Mouse (Mus musculus): ENCODE data around the gene Pnliprp2.

Gene Pnliprp2

GRCm38 (mm10) chr19:58759423-58759822 lies at the start of gene Pnliprp2:
TSS of gene Pnliprp2 (plus strand) at chr19:58759719.
- CTCF ChIA-PET: interaction anchor here in 1 of 4 experiments (0.6 kb wide), 1 partner anchor 153 kb away, joined by 3 read pairs; no protein-coding TSS in a partner anchor

GRCm38 (mm10) chr19:58717925-58718324 lies 41.6 kb upstream of the Pnliprp2 start:
- ChIA-PET CTCF (no interaction called here), POLR2A (interaction anchor here in 1 of 4 experiments (1.0 kb wide), 1 partner anchor 14 kb away, joined by 3 read pairs; no protein-coding TSS in a partner anchor)

More at GRCm38 (mm10) chr19:58759423-58759822, at the start of gene Pnliprp2:
- POLR2A ChIA-PET: no interaction called here

GRCm38 (mm10) chr19:58720439-58720838 lies 39.1 kb upstream of the Pnliprp2 start:
- ChIA-PET POLR2A (no interaction called here), CTCF (no interaction called here)

- CTCF ChIA-PET: no interaction called here
- POLR2A ChIA-PET: no interaction called here
Observed at GRCm38 (mm10) chr19:58726551-58726950, 33.0 kb upstream of the Pnliprp2 start.

DNA sequence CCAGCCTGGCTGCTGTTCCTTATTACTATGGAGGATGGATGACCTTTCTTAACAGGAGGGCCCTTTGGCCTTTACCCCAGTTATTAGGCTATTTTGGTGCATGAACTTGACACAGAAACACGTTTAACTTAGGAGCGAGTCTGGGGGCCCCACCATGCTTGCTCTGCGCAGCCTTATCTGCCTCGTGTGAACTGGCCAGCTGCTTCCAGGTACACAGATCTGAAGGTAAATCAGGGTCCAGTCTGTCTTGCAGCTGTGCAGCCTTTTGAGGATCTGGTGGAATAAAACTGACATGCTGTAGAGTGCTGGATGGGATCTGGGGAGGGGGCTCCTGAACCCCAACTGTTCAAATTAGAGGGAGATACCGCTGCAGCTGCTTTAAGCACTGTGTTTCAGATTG lies 31.8 kb upstream of the Pnliprp2 start:
- CTCF ChIA-PET: interaction anchor here in 1 of 4 experiments (0.5 kb wide), 1 partner anchor 734 kb away, joined by 3 read pairs; no protein-coding TSS in a partner anchor
- POLR2A ChIA-PET: no interaction called here

DNA sequence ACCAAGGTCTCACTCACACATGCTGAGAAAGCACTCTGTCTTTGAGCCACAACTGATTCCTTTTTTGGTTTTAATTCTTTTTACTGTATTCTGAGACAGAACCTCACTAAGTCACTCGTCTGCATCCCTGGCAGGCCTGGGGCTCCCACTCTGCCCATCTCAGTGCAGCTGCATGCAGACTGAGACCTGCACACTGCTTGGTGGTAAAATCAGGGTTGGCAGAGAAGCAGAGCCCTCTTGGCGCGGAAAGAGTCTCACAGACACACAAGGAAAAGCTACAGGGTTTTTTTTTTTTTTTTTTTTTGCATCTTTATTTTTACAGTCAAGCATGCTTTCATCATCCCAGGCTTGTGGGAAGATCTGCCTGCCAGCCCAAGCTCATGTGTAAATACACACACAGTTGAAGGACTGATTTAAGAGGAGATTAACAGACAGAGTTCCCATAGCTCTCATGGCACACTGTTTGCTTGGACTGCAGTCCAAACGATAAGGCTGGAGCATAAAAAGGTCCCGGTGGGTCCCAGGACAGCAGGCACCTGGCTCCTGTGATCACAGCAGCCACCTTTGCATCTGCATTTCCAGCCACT lies 31.0 kb upstream of the Pnliprp2 start, which contains the start of gene Pnliprp1:
Gene Pnliprp1, plus strand, starts transcription at position 443 of the 587 bp plus-strand sequence.
- CTCF ChIA-PET: no interaction called here
- POLR2A ChIA-PET: no interaction called here

DNA sequence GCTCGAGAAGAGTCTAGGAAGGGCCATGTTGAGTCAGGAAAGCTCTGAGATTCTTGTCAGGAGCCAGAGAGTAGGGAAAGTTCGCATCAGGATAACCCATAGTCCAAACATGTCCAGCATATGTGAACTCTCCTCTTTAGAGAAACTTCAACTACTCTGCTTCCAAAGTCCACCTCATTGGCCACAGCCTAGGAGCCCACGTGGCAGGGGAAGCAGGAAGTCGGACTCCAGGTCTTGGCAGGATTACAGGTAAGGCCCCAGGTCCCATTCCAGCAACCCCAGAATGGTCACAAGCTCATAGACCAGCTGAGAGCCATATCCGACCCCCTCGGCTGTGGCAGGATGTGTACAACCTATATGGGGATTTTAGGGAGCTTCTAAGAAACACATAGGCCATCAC lies 26.3 kb upstream of the Pnliprp2 start:
- POLR2A ChIA-PET: no interaction called here
- CTCF ChIA-PET: interaction anchor here in 1 of 4 experiments (0.5 kb wide), 1 partner anchor 181 kb away, joined by 4 read pairs; no protein-coding TSS in a partner anchor

GRCm38 (mm10) chr19:58738111-58738510 lies 21.4 kb upstream of the Pnliprp2 start:
- ChIA-PET CTCF (no interaction called here), POLR2A (no interaction called here)

DNA sequence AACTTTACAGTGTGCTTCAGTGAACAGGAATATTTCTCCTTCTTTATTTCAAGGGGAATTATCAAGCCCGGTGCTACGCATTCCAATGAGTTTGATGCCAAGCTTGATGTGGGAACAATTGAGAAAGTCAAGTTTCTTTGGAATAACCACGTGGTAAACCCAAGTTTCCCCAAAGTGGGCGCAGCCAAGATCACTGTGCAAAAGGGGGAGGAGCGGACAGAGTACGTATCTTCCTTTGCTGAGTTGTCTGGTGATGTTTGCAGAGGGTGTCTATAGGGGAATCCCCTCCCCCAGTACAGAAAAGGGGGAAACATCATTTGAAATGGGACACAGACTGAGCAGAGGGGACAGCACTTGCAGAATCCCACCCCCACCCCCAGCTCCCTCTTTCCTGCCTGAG lies 18.5 kb upstream of the Pnliprp2 start:
- ChIA-PET POLR2A (no interaction called here), CTCF (no interaction called here)

DNA sequence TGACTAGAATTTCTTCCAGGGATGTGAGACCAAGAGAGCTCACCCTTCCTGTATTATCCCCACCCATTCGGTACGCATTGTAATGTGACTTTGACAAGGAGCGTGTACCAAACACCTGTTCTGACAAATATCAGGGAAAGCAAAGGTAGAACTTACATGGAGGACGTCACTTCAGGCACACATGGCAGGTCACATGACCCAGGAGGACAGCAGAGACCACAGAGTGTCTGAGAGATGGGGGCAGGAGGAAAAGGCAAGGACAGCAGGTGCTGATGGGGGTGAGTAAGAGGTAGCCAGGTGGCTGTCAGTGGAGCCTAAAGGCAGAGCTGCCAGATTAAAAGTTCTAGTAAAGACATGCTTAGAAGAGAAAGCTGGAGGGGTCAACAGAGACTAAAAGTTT lies 16.8 kb upstream of the Pnliprp2 start:
- CTCF ChIA-PET: interaction anchor here in 1 of 4 experiments (0.8 kb wide), 1 partner anchor 22 kb away, joined by 4 read pairs; no protein-coding TSS in a partner anchor
- POLR2A ChIA-PET: no interaction called here

GRCm38 (mm10) chr19:58743736-58744135 lies 15.8 kb upstream of the Pnliprp2 start:
- POLR2A ChIA-PET: no interaction called here

DNA sequence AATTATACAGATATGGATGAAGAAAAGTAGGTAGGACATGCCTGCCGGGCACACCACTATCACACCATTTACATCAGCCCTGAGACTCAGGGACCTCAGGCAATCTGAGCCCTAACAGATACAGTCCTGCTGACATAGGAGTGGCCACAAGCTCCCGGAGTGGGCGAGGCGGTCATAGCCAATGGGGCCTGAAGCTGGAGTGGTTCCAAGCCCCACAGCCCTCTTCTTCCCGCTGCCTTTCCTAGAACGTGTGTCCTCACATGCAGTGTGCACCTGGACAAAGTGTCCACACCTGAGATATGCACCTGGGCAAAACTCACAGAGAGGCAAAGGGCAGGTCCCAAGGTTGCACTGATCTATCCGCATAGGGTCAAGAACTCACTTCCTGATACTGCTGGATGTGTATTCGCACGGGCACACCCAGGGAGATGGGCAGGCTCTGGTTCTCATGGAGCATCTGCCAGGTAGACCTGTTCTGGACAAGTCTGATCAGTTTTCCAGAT lies 12.0 kb upstream of the Pnliprp2 start:
- CTCF ChIA-PET: no interaction called here
- POLR2A ChIA-PET: interaction anchor here in 1 of 4 experiments (0.7 kb wide), 1 partner anchor 472 kb away, joined by 3 read pairs; no protein-coding TSS in a partner anchor

More at GRCm38 (mm10) chr19:58743736-58744135, 15.8 kb upstream of the Pnliprp2 start:
- CTCF ChIA-PET: interaction anchor here in 1 of 4 experiments (0.6 kb wide), 1 partner anchor 263 kb away, joined by 16 read pairs; no protein-coding TSS in a partner anchor

DNA sequence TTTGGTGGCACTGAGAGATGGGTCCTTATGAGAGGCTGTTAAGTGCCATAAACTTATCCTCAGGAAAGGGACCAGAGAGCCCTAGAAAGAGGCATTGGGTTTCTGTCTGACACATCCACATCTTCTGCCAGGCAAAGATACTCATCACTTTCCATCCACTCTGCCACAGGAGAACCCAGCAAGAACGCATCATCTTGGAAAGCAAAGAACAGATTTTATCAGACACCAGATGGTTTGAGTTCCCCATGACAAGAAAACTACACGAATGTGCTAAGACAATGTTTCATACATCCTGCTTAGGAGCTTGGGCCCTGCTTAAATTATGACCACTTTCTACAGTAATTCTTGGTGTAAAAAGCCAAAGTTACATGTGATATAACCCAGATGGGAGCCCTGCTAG lies 8.7 kb upstream of the Pnliprp2 start:
- POLR2A ChIA-PET: no interaction called here
- CTCF ChIA-PET: no interaction called here

- POLR2A ChIA-PET: no interaction called here
- CTCF ChIA-PET: interaction anchor here in 2 of 4 experiments (0.7 to 1.1 kb wide), 2 partner anchors 11 to 488 kb away, joined by 3 to 5 read pairs; no protein-coding TSS in a partner anchor
Observed at GRCm38 (mm10) chr19:58751504-58751903, 8.0 kb upstream of the Pnliprp2 start.

DNA sequence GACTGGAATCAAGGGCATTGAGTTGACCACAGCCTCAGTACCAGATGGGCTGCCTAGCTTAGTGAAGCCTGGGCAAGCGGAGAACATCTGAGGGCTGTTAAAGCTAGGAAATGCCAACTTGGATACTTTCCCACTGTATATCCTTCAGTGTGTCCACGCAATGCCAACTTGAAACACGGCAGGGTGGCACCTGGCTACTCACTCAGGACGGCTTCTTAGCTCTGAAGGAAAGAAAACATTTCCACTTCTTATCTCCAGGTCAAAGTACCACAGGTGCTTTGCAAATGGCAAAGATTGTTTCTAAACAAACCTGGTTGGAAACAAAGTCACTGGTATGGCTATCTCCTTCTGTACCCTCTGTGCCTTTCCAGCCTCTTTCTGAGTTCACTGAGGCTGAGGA lies 648 bp upstream of the Pnliprp2 start:
- ChIA-PET POLR2A (no interaction called here), CTCF (no interaction called here)

- ChIA-PET POLR2A (interaction anchor here in 2 of 4 experiments (0.6 to 1.7 kb wide), 3 partner anchors 12 to 181 kb away, joined by 3 to 8 read pairs (median 3); partner anchors contain the start of genes Eno4 (in 1 of the 2) and Hspa12a (in 1 of the 2)), CTCF (interaction anchor here (0.5 to 4.1 kb wide), 40 partner anchors 9 to 1928 kb away, joined by 3 to 76 read pairs (median 4); no protein-coding TSS in a partner anchor)
Observed at GRCm38 (mm10) chr19:58762316-58762715, 2.8 kb downstream of the Pnliprp2 start.

DNA sequence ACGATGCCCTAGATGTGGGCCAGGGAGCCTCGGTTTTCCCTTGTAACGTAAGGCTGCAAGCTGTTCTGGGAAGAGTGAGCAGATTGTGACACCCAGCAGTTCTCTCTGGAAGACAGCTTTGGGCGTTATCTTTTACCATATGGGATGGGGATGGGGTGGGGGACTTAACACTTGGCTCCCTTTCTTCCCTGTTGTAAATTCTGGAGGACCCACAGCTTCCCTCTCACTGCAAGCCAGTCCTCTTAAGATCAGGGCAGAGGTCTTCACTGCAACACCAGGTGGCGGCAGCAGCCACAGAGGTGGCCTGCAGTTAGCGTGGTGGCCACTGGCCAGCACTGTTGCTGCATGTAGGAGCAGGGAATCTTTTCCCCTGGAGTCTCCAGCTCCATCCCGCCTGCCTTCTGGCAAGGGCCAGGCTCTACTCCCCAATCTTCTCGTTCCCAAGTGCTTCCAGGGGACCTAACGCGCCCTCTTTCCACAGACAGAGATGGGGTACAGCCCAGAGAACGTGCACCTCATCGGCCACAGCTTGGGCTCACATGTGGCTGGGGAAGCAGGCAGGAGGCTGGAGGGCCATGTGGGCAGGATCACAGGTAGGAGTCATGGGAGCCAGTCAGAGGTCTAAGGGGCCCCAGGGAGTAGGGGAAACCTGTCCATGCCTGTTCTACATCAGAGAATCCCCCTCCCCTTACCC lies 3.5 kb downstream of the Pnliprp2 start:
- ChIA-PET CTCF (interaction anchor here (0.5 to 4.1 kb wide), 43 partner anchors 10 to 1906 kb away, joined by 3 to 76 read pairs (median 4); no protein-coding TSS in a partner anchor), POLR2A (interaction anchor here in 2 of 4 experiments (0.6 to 1.7 kb wide), 4 partner anchors 12 to 180 kb away, joined by 3 to 8 read pairs (median 3); partner anchors contain the start of genes Eno4 (in 1 of the 2) and Hspa12a (in 1 of the 2))

- ChIA-PET POLR2A (no interaction called here), CTCF (no interaction called here)
Observed at GRCm38 (mm10) chr19:58767329-58767728, 7.8 kb downstream of the Pnliprp2 start.

- ChIA-PET POLR2A (no interaction called here), CTCF (interaction anchor here in 1 of 4 experiments (0.8 kb wide), 1 partner anchor 14 kb away, joined by 3 read pairs; no protein-coding TSS in a partner anchor)
Observed at GRCm38 (mm10) chr19:58776461-58776860, 16.9 kb downstream of the Pnliprp2 start.

- CTCF ChIA-PET: interaction anchor here in 1 of 4 experiments (1.3 to 1.7 kb wide), 2 partner anchors 25 to 123 kb away, joined by 3 to 4 read pairs; no protein-coding TSS in a partner anchor
- POLR2A ChIA-PET: no interaction called here
Observed at GRCm38 (mm10) chr19:58781566-58781965, 22.0 kb downstream of the Pnliprp2 start.

All from embryonic stem cell, embryonic (primary cell).